Mouse (Mus musculus) heart, postnatal 0 days (tissue): Measurements from ENCODE around the gene Gpr152.

Experiments used
- CTCF ChIP-seq: IDR thresholded peaks from 2 replicates; pipeline ENCODE4 v1.5.1; 2016; ENCODE audit warnings: antibody characterized with exemption, control low read depth, low read depth
- EP300 ChIP-seq: IDR thresholded peaks from 2 replicates; pipeline ENCODE4 v1.6.1; 2016; ENCODE audit warnings: antibody characterized with exemption, low read depth

DNA sequence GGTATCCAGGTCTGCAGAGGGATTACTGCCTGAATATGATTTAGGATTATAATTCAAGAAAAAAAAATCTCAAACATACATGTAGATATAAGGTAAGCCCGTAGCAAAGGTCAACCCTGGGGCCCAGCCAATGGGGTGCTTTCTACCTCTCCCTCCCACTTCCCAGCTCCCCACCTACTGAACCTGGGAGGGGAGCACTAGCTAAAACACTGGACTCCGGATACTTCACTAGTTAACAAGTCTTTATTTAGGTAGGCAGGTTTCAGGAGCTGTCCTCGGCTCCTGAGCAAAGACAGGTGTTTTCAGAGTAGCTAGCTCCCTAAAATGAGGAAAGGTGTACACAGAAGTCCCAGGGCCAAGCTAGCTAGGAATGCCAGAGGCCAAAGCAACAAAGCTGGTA, 24.5 kb downstream of the Gpr152 start:
- no peak for TF ChIP-seq CTCF
- no peak for TF ChIP-seq EP300
